Mouse (Mus musculus) liver, embryonic 14.5 days (tissue): ENCODE measurements around the gene Zcchc2. TPM values are rescaled to one million over a fixed set of nuclear protein-coding genes. Genes with fewer than 3 reads are reported as not detected.

Source experiments
- ATAC-seq: fragments of 200-750 bp; cut with Nextera tagmentation; 2 replicates; pipeline ENCODE4 v1.8.0; 2017; ENCODE audit warnings: moderate number of reproducible peaks, mild to moderate bottlenecking, moderate library complexity; ENCODE audit not compliant: insufficient read depth
- DNase-seq, 3 experiments: peaks; one replicate each; pipeline ENCODE4 v3.0.0-alpha.2; 2012 to 2013; ENCODE audit warnings: low read depth in 3 of 3, low spot score in 3 of 3
- H3K27ac ChIP-seq: fragments of 300-500 bp; sonication (generic); 2 replicates; pipeline ENCODE4 v1.5.1; 2014; ENCODE audit warnings: moderate library complexity, mild to moderate bottlenecking, control low read depth, inconsistent platforms
- H3K27me3 ChIP-seq: fragments of 300-500 bp; sonication (generic); 2 replicates; pipeline ENCODE4 v1.6.1; 2014; ENCODE audit warnings: mild to moderate bottlenecking, low read length, moderate library complexity; ENCODE audit not compliant: control insufficient read depth, insufficient read depth
- H3K36me3 ChIP-seq: fragments of 300-500 bp; sonication (generic); replicated peaks from 2 replicates; pipeline ENCODE4 v1.6.1; 2014; ENCODE audit warnings: low read depth; ENCODE audit not compliant: control insufficient read depth, insufficient read depth
- H3K4me1 ChIP-seq, 2 experiments: fragments of 200-500 bp in 1 of 2; fragments of 300-500 bp in 1 of 2; sonication (generic) in 1 of 2; replicated peaks; 2 replicates each; pipeline ENCODE4 v1.6.1; 2012 to 2014; ENCODE audit warnings: antibody characterized with exemption in 1 of 2, inconsistent platforms in 1 of 2, low read length in 1 of 2; ENCODE audit not compliant: control insufficient read depth in 2 of 2, insufficient read depth in 2 of 2
- H3K4me2 ChIP-seq: fragments of 300-500 bp; sonication (generic); 2 replicates; pipeline ENCODE4 v1.6.1; 2014; ENCODE audit warnings: low read depth, mild to moderate bottlenecking, control low read depth, moderate library complexity
- H3K4me3 ChIP-seq, 2 experiments: fragments of 200-500 bp in 1 of 2; fragments of 300-500 bp in 1 of 2; sonication (generic) in 1 of 2; 2 replicates each; pipeline ENCODE4 v1.5.1; 2012 to 2014; ENCODE audit warnings: low read depth in 2 of 2, low read length in 2 of 2, mild to moderate bottlenecking in 2 of 2, control low read depth in 1 of 2, inconsistent platforms in 1 of 2, moderate library complexity in 1 of 2; ENCODE audit not compliant: insufficient read depth in 1 of 2
- H3K9ac ChIP-seq: fragments of 300-500 bp; sonication (generic); replicated peaks from 2 replicates; pipeline ENCODE4 v1.6.1; 2014; ENCODE audit warnings: mild to moderate bottlenecking, control low read depth, moderate library complexity
- H3K9me3 ChIP-seq: fragments of 300-500 bp; sonication (generic); 2 replicates; pipeline ENCODE4 v1.6.1; 2016; ENCODE audit warnings: low read length, mixed read lengths; ENCODE audit not compliant: control insufficient read depth
- CTCF ChIP-seq: IDR thresholded peaks from 2 replicates; pipeline ENCODE4 v1.5.1; 2016; ENCODE audit warnings: antibody characterized with exemption, low read depth, control low read depth
- EP300 ChIP-seq: IDR thresholded peaks from 2 replicates; pipeline ENCODE4 v1.6.1; 2016; ENCODE audit warnings: antibody characterized with exemption, low read depth
- WGBS: fragments of 180-500 bp; shearing (Covaris S2); extraction: QIAGEN DNeasy Blood & Tissue Kit; methylation state at CpG from one replicate; pipeline ENCODE4 v1.1.7; 2014; ENCODE audit not compliant: insufficient replicate concordance; 5-methylcytosine and 5-hydroxymethylcytosine counted together
- polyA plus RNA-seq, 2 experiments: library from polyadenylated mRNA; depleted of rRNA in 1 of 2; stranded (reverse) in 1 of 2; unstranded in 1 of 2; fragments of >200 nt; fragmentation: Nextera tagmentation in 1 of 2; extraction: Ambion mirVana in 1 of 2; gene quantifications; 2 replicates each; pipeline versions ENCODE4 v1.2.1 to v1.2.3; 2012 to 2014

The Zcchc2 gene
- polyA plus RNA-seq (2012; rRNA removed): 4.3 and 4.9 TPM in 2 replicates
- polyA plus RNA-seq (2014; fragmentation: Nextera tagmentation; extraction: Ambion mirVana): 1.0 and 1.4 TPM in 2 replicates

DNA sequence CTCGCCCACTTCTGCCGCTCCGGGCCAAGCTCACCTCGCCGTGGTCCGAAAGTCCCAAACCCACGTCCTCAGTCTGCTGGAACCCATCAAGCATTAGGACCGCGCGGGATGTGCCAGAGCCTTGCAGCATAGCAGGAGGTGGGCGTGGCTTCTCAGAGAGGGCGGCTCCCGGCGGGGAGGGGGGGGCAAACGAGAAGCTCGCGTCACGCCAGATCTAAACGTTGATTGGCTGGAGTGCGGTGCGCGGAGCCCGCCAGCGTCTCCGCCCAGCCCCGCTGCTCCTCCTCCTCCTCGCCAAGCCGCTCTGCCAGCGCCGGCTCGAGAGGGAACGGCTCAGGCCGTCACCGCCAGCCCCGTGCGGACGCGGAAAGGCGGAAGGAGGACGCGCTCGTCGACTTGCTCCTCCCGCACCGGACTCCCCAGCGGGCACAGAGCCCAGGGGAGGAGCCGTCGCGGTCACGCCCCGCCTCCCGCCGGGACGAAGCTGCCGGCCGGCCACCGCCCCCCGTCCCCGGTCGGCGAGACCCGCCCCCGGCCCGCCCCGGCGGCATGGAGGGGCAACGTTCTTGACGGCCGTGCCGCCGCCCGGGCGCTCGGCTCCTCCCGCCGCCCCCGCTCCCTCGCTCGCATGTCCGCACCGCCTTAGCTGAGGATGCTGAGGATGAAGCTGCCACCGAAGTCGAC lies at the start of gene Zcchc2:
Gene Zcchc2, plus strand, starts transcription at position 269 of the 684 bp plus-strand sequence.
- Histone ChIP-seq H3K4me3 (peak within 1 kb of the TSS; percentile 74 to 79), H3K4me1 (peaks cover 12 to 23% of the 10 kb centered on the region in 2 experiments), H3K9ac (peak within 1 kb of the TSS; percentile 79), H3K27me3 (no peaks in the 10 kb centered on the region), H3K27ac (peak within 1 kb of the TSS; percentile 90), H3K9me3 (no peaks in the 10 kb centered on the region), H3K36me3 (no peaks in the 10 kb centered on the region), H3K4me2 (peak within 1 kb of the TSS; percentile 83)
- WGBS: under 1% methylated on average over 69 of the region's 83 CpGs
- no peak for TF ChIP-seq CTCF
- peak; percentile 91 to 94 (median 93) for DNase-seq
- peak; percentile 88 for ATAC-seq

DNA sequence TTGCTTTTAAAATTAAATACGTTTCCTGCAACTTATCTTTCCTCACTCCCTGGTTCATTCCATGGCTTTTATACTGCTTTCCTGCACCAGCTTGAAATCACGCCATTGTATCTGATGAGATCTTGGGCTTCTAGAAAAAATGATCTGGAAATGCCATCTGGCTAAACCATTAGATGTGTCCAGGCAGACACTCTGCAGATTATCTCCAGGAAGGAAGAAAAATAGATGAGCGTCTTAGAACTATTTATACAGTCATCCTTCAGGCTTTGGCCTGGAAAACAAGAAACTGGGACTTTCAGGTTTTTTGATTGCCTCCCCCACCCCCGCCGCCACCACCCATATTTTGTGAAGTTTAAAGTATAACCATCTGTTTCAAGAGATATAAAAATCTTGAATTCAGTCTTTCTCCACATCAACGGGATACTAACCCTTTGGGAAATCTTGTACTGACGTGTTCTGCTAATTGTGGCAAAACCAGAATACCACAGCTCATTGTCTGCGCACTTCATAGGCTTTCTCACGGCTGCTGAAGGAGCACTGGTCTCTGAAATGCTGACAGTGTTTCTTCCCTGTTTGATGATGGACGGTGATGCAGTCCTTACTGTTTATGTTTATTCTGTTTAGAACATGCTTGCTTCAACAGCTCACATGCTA lies 45.2 kb upstream of the Zcchc2 start:
- 59% methylated on average over 10 of the region's 10 CpGs for WGBS
- no peak for TF ChIP-seq EP300
- no peak for TF ChIP-seq CTCF
- no peak for DNase-seq
- no peak overlapping the region for H3K4me2 ChIP-seq
- no peak overlapping the region for H3K4me3 ChIP-seq
- no peaks in the 10 kb centered on the region for H3K9me3 ChIP-seq
- H3K9ac ChIP-seq: no peak overlapping the region
- no peaks in the 10 kb centered on the region for H3K4me1 ChIP-seq
- no peaks in the 10 kb centered on the region for H3K36me3 ChIP-seq
- ATAC-seq: no peak
- no peaks in the 10 kb centered on the region for H3K27me3 ChIP-seq
- H3K27ac ChIP-seq: no peak overlapping the region

DNA sequence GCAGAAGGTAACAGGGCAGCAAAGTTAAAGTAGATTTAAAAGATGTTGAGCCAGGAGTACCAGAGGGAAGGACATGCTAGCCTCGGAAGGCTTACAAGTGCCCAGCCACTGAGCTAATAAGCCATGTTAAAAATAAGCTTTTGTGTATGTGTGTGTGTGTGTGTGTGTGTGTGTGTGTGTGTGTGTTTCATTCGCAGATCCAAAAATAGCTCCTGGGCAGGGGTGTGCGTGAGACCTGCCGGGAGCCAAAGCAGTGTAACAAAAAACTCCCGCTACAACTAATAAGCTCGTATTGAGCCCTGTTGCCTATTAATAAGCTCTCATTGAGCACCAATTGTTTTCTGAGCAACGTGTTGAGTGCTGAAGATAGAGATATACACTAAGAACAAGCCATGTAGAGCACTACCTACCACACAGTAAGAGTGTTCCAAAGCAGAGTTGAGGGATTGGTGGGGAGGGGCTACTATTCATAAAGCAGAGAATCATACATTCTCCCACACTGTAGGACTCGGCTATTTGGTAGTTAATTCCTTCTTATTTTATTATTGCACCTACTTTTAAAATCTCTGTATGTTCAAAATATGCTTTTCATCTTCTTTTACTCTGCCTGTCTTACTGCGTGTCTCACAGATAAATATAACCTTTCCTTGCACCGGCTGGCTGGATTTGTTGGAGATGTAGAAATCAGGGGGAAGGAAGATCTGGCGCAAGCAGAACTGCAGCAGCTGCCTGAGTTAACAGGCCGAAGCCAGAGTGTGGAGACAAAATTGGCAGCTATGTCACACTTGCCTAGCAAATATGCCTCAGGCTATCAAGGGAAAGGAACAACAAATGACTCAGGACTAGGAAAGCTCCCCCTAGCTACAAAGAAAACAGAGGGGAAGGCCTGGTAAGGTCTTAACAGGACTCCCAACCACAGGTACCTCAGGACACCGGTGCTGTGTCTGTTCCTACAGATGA lies 43.3 kb upstream of the Zcchc2 start:
- ATAC-seq (no peak), DNase-seq (no peak)
- no peaks in the 10 kb centered on the region for H3K4me1 ChIP-seq
- no peaks in the 10 kb centered on the region for H3K36me3 ChIP-seq
- H3K9ac ChIP-seq: no peak overlapping the region
- TF ChIP-seq CTCF (no peak), EP300 (no peak)
- no peak overlapping the region for H3K4me2 ChIP-seq
- no peak overlapping the region for H3K4me3 ChIP-seq
- H3K27ac ChIP-seq: no peak overlapping the region
- no peaks in the 10 kb centered on the region for H3K9me3 ChIP-seq
- no peaks in the 10 kb centered on the region for H3K27me3 ChIP-seq
- 63% methylated on average over 13 of the region's 13 CpGs for WGBS

DNA sequence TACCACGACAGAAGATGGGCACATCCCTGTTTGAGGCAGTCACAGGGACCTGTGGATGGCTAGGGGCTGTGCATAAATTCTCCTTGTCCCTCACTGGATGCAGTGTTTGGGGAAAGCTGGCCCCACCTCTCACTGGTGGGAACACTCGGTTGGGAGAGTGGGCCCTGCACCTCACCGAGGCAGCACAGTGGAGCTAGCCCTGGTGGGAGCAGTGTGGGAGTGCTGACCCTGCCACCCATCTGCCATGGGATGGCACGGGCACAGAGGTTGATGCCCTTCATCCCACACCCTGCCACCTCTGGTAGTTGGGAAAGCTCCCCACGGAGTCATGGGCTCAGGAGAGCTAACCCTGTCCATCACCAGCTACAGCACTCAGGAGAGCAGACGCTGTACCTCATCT lies 41.9 kb upstream of the Zcchc2 start:
- Histone ChIP-seq H3K9ac (no peak overlapping the region), H3K4me2 (no peak overlapping the region), H3K27ac (no peak overlapping the region), H3K27me3 (no peaks in the 10 kb centered on the region), H3K36me3 (no peaks in the 10 kb centered on the region), H3K4me1 (no peaks in the 10 kb centered on the region), H3K4me3 (no peak overlapping the region), H3K9me3 (no peaks in the 10 kb centered on the region)
- TF ChIP-seq EP300 (no peak), CTCF (no peak)
- no peak for ATAC-seq
- 58% methylated on average over 6 of the region's 6 CpGs for WGBS
- DNase-seq: no peak
